Mouse (Mus musculus): ENCODE results near the gene Cav1. TPM values are rescaled to one million over a fixed set of nuclear protein-coding genes. Genes with fewer than 3 reads are reported as not detected.

Cav1 gene
- 10 to 100 TPM; 28.7 to 42.9 TPM for total RNA-seq (2021)
- long read RNA-seq, experiment 1, transcript Cav1-201 (3 exons, 2,522 nt), result minor isoform, 13 of 50 reads
- long read RNA-seq, experiment 1, transcript Cav1-205 (4 exons, 995 nt), result minor isoform, 5 of 50 reads
- long read RNA-seq, experiment 1, transcript Cav1-202 (2 exons, 2,746 nt), result major isoform, 24 of 50 reads
- long read RNA-seq, experiment 1, partial matches to known transcripts, result 3 of 50 reads
- long read RNA-seq, experiment 1, other reads (novel, unspliced or antisense), result 5 of 50 reads
- long read RNA-seq, experiment 2, transcript Cav1-201 (3 exons, 2,522 nt), result minor isoform, 14 of 47 reads
- long read RNA-seq, experiment 2, transcript Cav1-202 (2 exons, 2,746 nt), result major isoform, 26 of 47 reads
- long read RNA-seq, experiment 2, partial matches to known transcripts, result 5 of 47 reads
- long read RNA-seq, experiment 2, other reads (novel, unspliced or antisense), result 1 of 47 reads

GRCm38 (mm10) chr6:17305954-17306601, at the start of gene Cav1:
TSS of gene Cav1 (plus strand) at chr6:17306335.
- peak; percentile 55 to 63 for DNase-seq (ENCODE audit: low spot score in 2 of 2)

DNA sequence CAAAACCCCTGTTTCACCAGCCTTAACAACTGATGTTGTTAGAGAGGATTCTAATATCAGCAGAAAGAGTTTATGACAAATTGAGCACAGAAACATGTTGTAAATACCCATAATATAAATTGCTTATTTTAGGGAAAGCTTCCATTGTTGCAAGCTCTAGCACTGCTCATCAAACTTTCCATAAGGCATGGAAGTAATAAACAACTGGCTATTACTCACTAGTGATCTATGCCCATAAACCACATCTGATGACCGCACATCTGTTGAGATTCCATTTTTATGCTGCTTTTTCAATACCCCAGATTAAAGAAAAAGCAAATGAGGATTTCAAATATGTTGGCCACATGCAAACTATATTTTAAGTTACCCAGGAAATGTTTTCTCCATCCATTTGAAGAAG, 48.0 kb upstream of the Cav1 start:
- no peak for DNase-seq (ENCODE audit: low spot score in 2 of 2)

DNA sequence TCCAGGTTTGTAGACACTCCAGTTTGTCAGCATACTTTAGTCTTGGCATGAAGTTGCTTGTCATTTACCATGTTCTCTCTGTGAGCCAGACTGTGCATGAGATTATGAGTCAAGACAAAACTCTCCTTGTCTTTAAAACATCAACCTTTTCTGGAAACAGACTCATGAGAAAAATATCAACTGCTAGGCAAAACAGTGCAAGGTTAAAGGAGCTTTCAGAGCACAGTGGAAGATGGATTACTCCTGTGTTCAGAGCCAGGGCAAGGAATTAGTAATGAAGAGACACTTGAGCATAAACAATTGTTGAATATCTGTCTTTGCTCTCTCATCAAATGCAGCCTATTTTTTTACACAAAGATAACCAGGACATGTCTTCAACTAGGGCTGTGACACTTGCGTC, 47.2 kb upstream of the Cav1 start:
- DNase-seq (ENCODE audit: low spot score in 2 of 2), result no peak

DNA sequence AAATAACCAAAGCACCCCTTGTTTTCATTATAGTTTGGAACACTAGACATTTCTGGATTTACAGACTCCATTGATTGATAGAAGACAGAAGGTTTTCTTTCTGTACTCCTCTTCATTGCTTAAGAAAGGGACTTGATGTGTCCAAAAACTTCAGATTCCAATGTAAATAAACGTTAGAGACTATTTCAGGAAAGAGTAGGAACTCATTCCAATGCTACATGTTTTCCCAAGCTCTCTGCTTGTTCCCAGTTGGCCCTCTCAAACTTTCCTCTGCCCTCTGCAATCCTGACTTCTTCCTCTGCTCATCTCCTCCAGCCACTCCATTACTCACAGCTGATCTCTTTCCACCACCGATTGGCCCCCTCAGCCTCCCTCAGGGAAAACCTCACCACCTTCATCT, 43.3 kb upstream of the Cav1 start:
- no peak for DNase-seq (ENCODE audit: low spot score in 2 of 2)

DNA sequence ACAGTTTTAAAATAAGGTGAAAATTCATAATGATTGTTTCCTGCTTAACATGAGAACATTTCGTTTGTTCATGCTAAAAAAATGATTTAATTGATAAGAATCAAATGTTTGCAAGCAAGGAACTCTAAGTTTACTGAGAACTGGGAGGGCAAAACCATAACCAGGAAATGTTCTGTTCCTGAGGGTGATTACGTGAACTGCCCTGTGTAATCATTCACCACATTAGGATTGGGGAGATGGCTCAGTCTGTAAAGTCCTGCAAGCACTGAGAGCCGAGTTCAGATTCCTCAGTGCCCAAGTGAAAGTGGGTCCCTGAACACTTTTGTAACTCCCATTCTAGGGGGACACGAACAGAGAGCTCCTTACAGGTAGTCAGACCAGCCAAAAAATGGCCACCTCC, 41.1 kb upstream of the Cav1 start:
- DNase-seq (ENCODE audit: low spot score in 2 of 2), result no peak

GRCm38 (mm10) chr6:17266466-17266865, 39.7 kb upstream of the Cav1 start:
- DNase-seq (ENCODE audit: low spot score in 2 of 2), result no peak

- DNase-seq (ENCODE audit: low spot score in 2 of 2), result no peak
These were observed 27.8 kb upstream of the Cav1 start for GRCm38 (mm10) chr6:17278366-17278765.

DNA sequence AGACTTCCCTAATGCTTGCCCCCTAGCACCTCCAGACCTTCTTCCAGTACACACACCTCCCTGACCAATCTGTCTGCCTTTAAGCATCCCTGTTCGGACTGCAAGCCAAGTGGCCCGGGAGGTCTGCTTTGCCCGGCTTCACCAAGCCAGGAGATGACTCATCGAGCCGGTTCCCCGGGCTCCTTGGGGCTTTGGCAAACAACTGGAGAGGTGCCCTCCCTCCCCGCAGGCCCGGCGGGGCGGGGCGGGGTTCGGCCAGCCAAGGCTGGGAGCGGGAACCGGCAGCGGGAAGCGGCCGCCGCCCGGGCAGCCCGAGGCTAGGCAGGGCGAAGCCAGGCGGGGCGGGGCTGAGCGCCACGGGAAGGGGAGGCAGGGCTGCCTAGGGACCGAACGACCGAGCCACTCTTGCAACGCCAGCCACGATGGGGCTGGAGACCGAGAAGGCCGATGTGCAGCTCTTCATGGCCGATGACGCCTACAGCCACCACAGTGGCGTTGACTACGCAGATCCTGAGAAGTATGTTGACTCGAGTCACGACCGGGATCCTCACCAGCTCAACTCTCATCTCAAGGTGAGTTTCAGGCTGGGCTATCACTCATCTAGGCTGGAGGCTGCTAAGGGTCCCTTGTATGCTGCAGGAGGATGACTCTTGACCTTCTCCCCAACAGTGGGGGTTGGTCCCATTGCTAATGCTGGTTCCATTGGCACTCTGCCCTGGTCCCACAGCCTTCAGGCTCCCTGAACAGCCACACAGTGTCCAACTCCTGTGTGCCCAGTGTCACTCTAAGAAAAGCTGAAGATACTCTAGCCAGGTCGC, 25.0 kb upstream of the Cav1 start, which contains the start of gene Cav2:
TSS of gene Cav2 (plus strand) at position 247 of the 818 bp plus-strand sequence.
- peak; percentile 48 to 56 for DNase-seq (ENCODE audit: low spot score in 2 of 2)

- no peak for DNase-seq (ENCODE audit: low spot score in 2 of 2)
These were observed 24.4 kb upstream of the Cav1 start for GRCm38 (mm10) chr6:17281757-17282092.

GRCm38 (mm10) chr6:17282159-17282558, 24.0 kb upstream of the Cav1 start:
- DNase-seq (ENCODE audit: low spot score in 2 of 2), result no peak

- DNase-seq (ENCODE audit: low spot score in 2 of 2), result no peak
These were observed 22.3 kb upstream of the Cav1 start for GRCm38 (mm10) chr6:17283834-17284233.

DNA sequence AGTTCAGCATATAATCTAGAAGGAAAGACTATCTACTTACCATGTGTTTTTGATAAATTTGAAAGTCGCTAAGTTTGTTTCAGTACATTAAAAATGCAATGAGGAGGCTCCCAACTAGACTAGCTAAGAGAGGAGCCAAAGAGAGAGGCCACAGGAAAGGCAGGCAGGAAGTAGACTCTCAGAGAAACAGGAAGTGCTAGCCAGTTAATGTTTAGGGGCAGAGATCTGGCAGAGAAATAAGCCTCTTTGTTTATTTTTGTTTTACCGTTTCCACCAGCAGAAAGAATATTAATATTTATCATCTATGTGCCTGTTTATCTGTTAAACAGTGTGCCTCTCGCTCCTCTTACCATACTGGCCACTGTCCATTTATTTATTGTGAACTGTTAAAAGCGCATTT, 19.8 kb upstream of the Cav1 start:
- DNase-seq (ENCODE audit: low spot score in 2 of 2), result no peak

- DNase-seq (ENCODE audit: low spot score in 2 of 2), result no peak
These were observed 11.0 kb upstream of the Cav1 start for GRCm38 (mm10) chr6:17295116-17295515.

GRCm38 (mm10) chr6:17306602-17307325, 629 bp downstream of the Cav1 start:
- peak in 1 of 2 experiments; percentile 9 for DNase-seq (ENCODE audit: low spot score in 2 of 2)

GRCm38 (mm10) chr6:17307461-17308115, 1.5 kb downstream of the Cav1 start:
- peak; percentile 38 to 39 for DNase-seq (ENCODE audit: low spot score in 2 of 2)

- no peak for DNase-seq (ENCODE audit: low spot score in 2 of 2)
These were observed 2.5 kb downstream of the Cav1 start for GRCm38 (mm10) chr6:17308661-17309060.

- no peak for DNase-seq (ENCODE audit: low spot score in 2 of 2)
These were observed 3.1 kb downstream of the Cav1 start for GRCm38 (mm10) chr6:17309260-17309659.

DNA sequence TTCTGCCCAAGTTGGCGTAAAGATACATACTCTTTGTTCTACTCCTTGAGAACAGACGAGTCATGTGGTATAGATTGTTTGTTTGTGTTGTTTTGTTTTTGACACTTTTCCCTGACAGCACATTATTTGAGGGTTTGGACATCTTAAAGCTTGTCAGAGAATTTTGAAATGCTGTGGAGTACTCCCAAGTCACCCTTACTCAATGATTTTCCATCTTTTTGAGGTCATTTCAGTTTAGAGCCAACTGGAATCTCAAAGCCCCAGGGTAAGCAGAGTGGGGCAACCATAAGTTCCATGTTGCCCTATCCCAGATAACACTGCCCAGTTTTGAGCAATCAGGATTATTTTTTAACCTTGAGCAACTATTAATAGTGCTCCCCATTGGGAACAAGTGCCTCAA, 8.1 kb downstream of the Cav1 start:
- DNase-seq (ENCODE audit: low spot score in 2 of 2), result no peak

DNA sequence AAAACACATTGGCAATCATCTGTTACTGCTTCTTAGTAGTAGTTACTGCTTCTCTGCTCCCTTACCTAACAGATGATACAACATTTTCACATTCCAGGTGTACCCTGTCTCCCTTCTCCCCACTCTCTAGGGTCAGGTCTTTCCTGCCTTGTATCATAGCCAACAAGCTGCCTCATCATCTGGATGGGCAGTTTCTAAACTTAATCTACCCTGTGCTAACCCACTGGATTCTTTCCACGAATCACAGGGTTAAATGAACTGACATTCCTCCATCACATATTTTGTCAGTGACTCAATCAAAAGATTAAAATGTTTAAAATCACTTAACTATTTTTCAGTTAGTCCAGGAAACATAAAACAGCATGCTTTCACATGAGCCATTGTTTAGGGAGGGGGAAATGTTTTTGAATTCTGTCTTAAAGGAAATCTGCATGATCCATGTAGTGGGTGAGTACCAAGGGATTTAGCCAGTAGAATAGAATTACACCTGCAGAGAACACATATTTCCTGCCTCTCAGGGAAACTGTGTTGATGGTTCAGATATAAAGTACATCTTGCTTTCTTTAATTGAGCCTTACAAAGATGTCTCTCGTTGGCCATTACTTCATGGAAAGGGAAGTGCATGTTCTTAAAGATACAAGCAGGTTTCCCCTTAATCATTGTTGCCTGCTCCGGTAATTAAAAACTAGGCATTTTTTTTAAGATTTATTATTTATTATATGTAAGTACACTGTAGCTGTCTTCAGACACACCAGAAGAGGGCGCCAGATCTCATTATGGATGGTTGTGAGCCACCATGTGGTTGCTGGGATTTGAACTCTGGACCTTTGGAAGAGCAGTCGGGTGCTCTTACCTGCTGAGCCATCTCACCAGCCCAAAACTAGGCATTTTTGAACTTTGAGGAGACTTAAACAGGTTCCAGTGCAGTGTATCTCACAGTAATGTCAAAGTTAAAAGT, 8.8 kb downstream of the Cav1 start:
- no peak for DNase-seq (ENCODE audit: low spot score in 2 of 2)

Data from layer of hippocampus, postnatal 14 days (tissue).